Mouse (Mus musculus) heart, embryonic 11.5 days (tissue): Measurements from ENCODE around the gene Pdzd7. TPM values are rescaled to one million over a fixed set of nuclear protein-coding genes. Genes with fewer than 3 reads are reported as not detected.
A peak's percentile ranks its signal among the peaks of the same experiment; 100 is the strongest.
"Not testable (repeated sequence)": the region's sequence is repeated elsewhere in the genome, so short reads cannot be mapped to it uniquely, and the experiment has no call there.

ENCODE experiments used
- ATAC-seq: fragments of 200-750 bp; cut with Nextera tagmentation; replicated peaks from 2 replicates; pipeline ENCODE4 v1.8.0; 2017; ENCODE audit warnings: moderate library complexity; ENCODE audit not compliant: insufficient number of reproducible peaks, low FRiP score, low TSS enrichment
- H3K27ac ChIP-seq: fragments of 300-500 bp; sonication (generic); 2 replicates; pipeline ENCODE4 v1.5.1; 2014; ENCODE audit warnings: mild to moderate bottlenecking, low read depth, low read length
- H3K27me3 ChIP-seq: fragments of 300-500 bp; sonication (generic); 2 replicates; pipeline ENCODE4 v1.6.1; 2014; ENCODE audit warnings: mild to moderate bottlenecking, low read length, mixed read lengths; ENCODE audit not compliant: control insufficient read depth, insufficient read depth
- H3K36me3 ChIP-seq: fragments of 300-500 bp; sonication (generic); 2 replicates; pipeline ENCODE4 v1.6.1; 2014; ENCODE audit warnings: mild to moderate bottlenecking, low read length, moderate library complexity, mixed read lengths; ENCODE audit not compliant: control insufficient read depth, insufficient read depth
- H3K4me1 ChIP-seq: fragments of 300-500 bp; sonication (generic); 2 replicates; pipeline ENCODE4 v1.6.1; 2014; ENCODE audit warnings: low read length; ENCODE audit not compliant: control insufficient read depth, insufficient read depth
- H3K4me2 ChIP-seq: fragments of 300-500 bp; sonication (generic); 2 replicates; pipeline ENCODE4 v1.6.1; 2014; ENCODE audit warnings: mild to moderate bottlenecking, moderate library complexity
- H3K4me3 ChIP-seq: fragments of 300-500 bp; sonication (generic); 2 replicates; pipeline ENCODE4 v1.5.1; 2014; ENCODE audit warnings: low read depth, low read length
- H3K9ac ChIP-seq: fragments of 300-500 bp; sonication (generic); 2 replicates; pipeline ENCODE4 v1.6.1; 2014; ENCODE audit warnings: mild to moderate bottlenecking, low read depth, low read length, moderate library complexity
- H3K9me3 ChIP-seq: fragments of 300-500 bp; sonication (generic); replicated peaks from 2 replicates; pipeline ENCODE4 v1.6.1; 2016; ENCODE audit warnings: low read length; ENCODE audit not compliant: control insufficient read depth
- WGBS: fragments of 180-500 bp; shearing (Covaris S2); extraction: QIAGEN DNeasy Blood & Tissue Kit; methylation state at CpG from one replicate; pipeline ENCODE4 v1.1.7; 2014; ENCODE audit not compliant: insufficient replicate concordance; 5-methylcytosine and 5-hydroxymethylcytosine counted together
- polyA plus RNA-seq: library from polyadenylated mRNA; unstranded; fragments of >200 nt; fragmentation: Nextera tagmentation; extraction: Ambion mirVana; gene quantifications from 2 replicates; pipeline ENCODE4 v1.2.1, GENCODE M21; 2014

Gene Pdzd7
- polyA plus RNA-seq, 1 experiment from 2014 or later = not detected

DNA sequence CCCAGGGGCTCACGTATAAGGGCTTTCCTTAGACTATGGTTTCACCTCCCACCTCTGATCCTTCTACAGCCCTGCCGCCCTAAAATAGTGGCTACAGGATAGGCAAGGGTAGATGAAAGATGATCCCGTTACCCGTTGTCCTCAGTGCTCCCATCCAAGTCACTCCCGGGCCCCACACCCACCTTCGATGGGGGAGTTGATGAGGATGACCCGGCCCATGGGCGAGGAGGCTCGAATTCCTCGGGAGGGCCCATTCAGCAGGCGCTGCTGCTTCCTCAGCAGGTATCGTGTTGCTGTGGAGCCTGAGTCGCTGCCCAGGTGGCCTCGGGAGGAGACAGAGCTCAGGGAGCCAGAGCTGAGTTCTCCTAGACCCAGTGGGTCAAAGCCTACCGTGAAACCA lies 281 bp downstream of the Pdzd7 start:
- H3K9ac ChIP-seq = no peak overlapping the region
- no peak overlapping the region for H3K4me2 ChIP-seq
- peaks cover 49% of the 10 kb centered on the region for H3K27me3 ChIP-seq
- H3K36me3 ChIP-seq = no peaks in the 10 kb centered on the region
- no peak overlapping the region for H3K27ac ChIP-seq
- peaks cover 14% of the 10 kb centered on the region for H3K4me1 ChIP-seq
- no peak overlapping the region for H3K4me3 ChIP-seq
- ATAC-seq = no peak
- 37% methylated on average over 15 of the region's 15 CpGs for WGBS
- H3K9me3 ChIP-seq = no peaks in the 10 kb centered on the region

- H3K4me3 ChIP-seq = no peak overlapping the region
- no peak for ATAC-seq
- peaks cover 57% of the 10 kb centered on the region for H3K27me3 ChIP-seq
- H3K36me3 ChIP-seq = no peaks in the 10 kb centered on the region
- 55% methylated on average over 11 of the region's 11 CpGs for WGBS
- no peak overlapping the region for H3K9ac ChIP-seq
- H3K4me2 ChIP-seq = no peak overlapping the region
- no peak overlapping the region for H3K27ac ChIP-seq
- H3K9me3 ChIP-seq = no peaks in the 10 kb centered on the region
- peaks cover 14% of the 10 kb centered on the region for H3K4me1 ChIP-seq
Observed at GRCm38 (mm10) chr19:45044389-45044927, 1.1 kb downstream of the Pdzd7 start.

DNA sequence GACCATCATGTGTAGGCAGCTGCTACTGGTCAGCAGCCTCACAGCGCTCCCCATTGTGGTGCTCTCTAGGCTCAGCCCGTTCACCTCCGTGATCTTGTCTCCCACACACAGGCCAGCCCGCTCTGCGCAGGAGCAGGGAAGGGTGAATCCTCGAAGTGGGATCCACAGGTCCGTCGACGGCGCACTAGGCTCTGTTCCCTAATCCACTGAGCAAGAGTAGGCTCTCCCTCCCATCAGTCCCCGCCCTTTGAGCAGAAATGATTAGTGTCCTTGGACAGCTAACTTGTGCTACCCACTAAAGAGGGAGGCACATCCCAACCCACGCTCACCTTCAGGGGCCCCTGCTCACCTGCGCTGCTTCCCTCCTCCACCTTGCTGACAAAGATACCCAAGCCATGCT lies 5.3 kb downstream of the Pdzd7 start:
- Histone ChIP-seq H3K9me3 (no peaks in the 10 kb centered on the region), H3K4me3 (no peak overlapping the region), H3K27me3 (peaks cover 57% of the 10 kb centered on the region), H3K9ac (no peak overlapping the region), H3K4me2 (no peak overlapping the region), H3K36me3 (no peaks in the 10 kb centered on the region), H3K27ac (no peak overlapping the region), H3K4me1 (no peaks in the 10 kb centered on the region)
- 39% methylated on average over 13 of the region's 13 CpGs for WGBS
- no peak for ATAC-seq

- 86% methylated on average over 7 of the region's 7 CpGs for WGBS
- H3K27me3 ChIP-seq = peaks cover 39% of the 10 kb centered on the region
- not testable (repeated sequence) for H3K4me3 ChIP-seq, ATAC-seq, H3K27ac ChIP-seq, H3K9me3 ChIP-seq, H3K36me3 ChIP-seq, H3K4me2 ChIP-seq, H3K4me1 ChIP-seq, H3K9ac ChIP-seq
Observed at GRCm38 (mm10) chr19:45038198-45038597, 7.3 kb downstream of the Pdzd7 start.

GRCm38 (mm10) chr19:45036867-45037266 lies 8.7 kb downstream of the Pdzd7 start:
- H3K27me3 ChIP-seq = peaks cover 35% of the 10 kb centered on the region
- WGBS = 31% methylated on average over 16 of the region's 16 CpGs
- H3K4me3 ChIP-seq = no peak overlapping the region
- H3K36me3 ChIP-seq = no peaks in the 10 kb centered on the region
- 0 out of 2 replicates have a peak, but pooled peaks have one; percentile 8 for ATAC-seq
- no peak overlapping the region for H3K4me2 ChIP-seq
- no peaks in the 10 kb centered on the region for H3K9me3 ChIP-seq
- H3K27ac ChIP-seq = no peak overlapping the region
- peaks cover 6% of the 10 kb centered on the region for H3K4me1 ChIP-seq
- H3K9ac ChIP-seq = no peak overlapping the region

DNA sequence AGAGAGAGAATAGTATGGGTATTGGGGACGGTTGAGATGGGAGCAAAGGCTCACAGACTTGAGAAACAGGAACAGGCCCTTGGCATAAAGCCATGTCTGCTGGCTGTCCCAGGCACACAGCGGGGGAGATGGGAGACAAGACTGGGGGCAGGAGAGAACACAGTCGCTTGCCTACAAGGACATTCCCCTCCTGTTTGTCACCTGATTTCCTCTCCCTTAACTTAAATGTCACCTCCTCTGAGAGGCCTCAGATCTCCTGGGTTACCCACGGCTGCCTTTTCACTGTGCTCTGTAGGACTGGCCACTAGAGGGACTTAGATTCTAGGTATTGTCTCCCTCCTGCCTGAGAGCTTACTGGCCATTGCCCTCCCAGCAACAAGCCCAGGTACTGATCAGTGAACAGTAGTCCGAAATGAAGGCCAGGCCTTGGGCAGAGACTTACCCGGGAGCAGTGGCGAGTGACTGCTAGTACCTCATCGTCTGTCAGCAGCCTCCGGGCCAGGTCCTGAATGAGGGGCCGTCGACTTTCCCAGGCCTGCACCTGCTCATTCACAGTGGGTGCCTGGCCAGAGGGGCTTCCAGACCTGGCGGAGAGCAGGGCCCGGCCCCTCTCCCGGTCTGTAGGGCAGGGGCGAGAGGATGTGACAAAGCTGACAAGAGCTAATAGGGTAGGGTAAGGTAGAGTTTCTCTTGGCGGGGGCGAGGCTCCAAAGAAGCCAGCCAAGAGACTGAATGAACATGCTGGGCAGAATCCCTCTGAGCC lies 12.8 kb downstream of the Pdzd7 start:
- no peak overlapping the region for H3K4me2 ChIP-seq
- 50% methylated on average over 17 of the region's 17 CpGs for whole genome bisulfite sequencing
- no peak overlapping the region for H3K4me3 ChIP-seq
- no peaks in the 10 kb centered on the region; the same call in 1 of the 2 replicates for H3K36me3 ChIP-seq
- H3K9ac ChIP-seq = no peak overlapping the region
- H3K27me3 ChIP-seq = peaks cover 8% of the 10 kb centered on the region; the same call in 1 of the 2 replicates
- no peaks in the 10 kb centered on the region for H3K9me3 ChIP-seq
- H3K4me1 ChIP-seq = peaks cover 15% of the 10 kb centered on the region
- ATAC-seq = no peak
- H3K27ac ChIP-seq = no peak overlapping the region

- Histone ChIP-seq H3K27me3 (peaks cover 6% of the 10 kb centered on the region; the same call in 1 of the 2 replicates), H3K4me3 (no peak overlapping the region), H3K4me2 (no peak overlapping the region), H3K36me3 (no peaks in the 10 kb centered on the region; the same call in 1 of the 2 replicates), H3K27ac (no peak overlapping the region), H3K9me3 (no peaks in the 10 kb centered on the region), H3K4me1 (peaks cover 15% of the 10 kb centered on the region), H3K9ac (no peak overlapping the region)
- 17% methylated on average over 4 of the region's 4 CpGs for WGBS
- ATAC-seq = no peak
Observed at GRCm38 (mm10) chr19:45031780-45032179, 13.7 kb downstream of the Pdzd7 start.

GRCm38 (mm10) chr19:45030746-45031693 lies 14.5 kb downstream of the Pdzd7 start:
- 40% methylated on average over 20 of the region's 20 CpGs for WGBS
- H3K9me3 ChIP-seq = no peaks in the 10 kb centered on the region
- H3K27ac ChIP-seq = no peak overlapping the region
- H3K4me3 ChIP-seq = 0 out of 2 replicates have a peak overlapping the region, but pooled peaks have one; percentile 11
- H3K27me3 ChIP-seq = peaks cover 2% of the 10 kb centered on the region; the same call in 1 of the 2 replicates
- peaks cover under 1% of the 10 kb centered on the region for H3K36me3 ChIP-seq
- H3K9ac ChIP-seq = peak overlapping the region; percentile 59
- peaks cover 15% of the 10 kb centered on the region for H3K4me1 ChIP-seq
- peak overlapping the region; percentile 58 for H3K4me2 ChIP-seq
- no peak for ATAC-seq
